Mouse (Mus musculus) cerebellum, postnatal 25 days (tissue): ENCODE results near the gene Nipsnap1.
A peak's percentile ranks its signal among the peaks of the same experiment; 100 is the strongest.

ENCODE experiments used
- DNase-seq, 2 experiments: peaks; one replicate each; pipeline ENCODE4 v3.0.0; 2021; ENCODE audit warnings: mixed read lengths in 2 of 2

The Nipsnap1 gene

DNA sequence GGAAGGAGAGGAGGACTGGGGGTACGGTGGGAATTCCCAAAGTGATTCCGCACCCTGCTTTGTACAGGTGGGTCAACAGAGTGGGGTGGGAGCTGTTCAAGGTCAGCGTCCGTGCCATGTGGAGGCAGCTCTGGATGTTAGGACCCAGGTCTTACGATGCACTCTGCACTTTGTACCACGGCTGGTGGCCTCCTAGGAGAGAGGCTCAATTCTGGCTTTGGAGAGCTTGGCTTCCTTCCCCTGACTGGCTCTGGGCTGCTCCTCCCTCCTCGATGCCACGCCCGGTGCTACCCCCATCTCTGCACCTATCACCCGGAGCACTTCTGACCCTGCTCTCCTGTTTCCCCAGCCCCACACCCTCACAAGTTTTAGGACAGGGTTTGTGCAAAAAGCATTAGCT, 800 bp downstream of the Nipsnap1 start:
- DNase-seq: peak in 1 of 2 experiments; percentile 23

DNA sequence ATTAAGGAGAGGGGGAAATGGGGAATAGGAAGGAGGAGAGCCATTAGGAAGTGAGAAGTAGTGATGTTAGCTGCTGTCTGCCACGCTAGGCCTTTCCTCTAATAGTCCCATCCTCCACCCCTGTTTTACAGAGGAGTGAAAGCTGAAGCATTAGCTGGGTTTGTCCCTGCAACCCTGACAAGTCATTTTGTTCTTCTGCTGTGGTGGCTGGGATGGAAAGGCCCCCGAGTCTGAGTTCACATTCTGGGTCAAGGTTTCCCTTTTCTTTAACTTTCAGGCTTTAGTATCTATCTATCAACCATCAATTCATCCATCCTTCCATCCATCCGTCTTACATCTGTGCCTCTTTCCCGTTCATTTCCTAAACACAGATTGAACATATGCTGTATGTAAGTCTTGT, 7.3 kb downstream of the Nipsnap1 start:
- DNase-seq: no peak

- peak in 1 of 2 experiments; percentile 22 for DNase-seq
Measured at GRCm38 (mm10) chr11:4882892-4883627, 9.3 kb downstream of the Nipsnap1 start.

DNA sequence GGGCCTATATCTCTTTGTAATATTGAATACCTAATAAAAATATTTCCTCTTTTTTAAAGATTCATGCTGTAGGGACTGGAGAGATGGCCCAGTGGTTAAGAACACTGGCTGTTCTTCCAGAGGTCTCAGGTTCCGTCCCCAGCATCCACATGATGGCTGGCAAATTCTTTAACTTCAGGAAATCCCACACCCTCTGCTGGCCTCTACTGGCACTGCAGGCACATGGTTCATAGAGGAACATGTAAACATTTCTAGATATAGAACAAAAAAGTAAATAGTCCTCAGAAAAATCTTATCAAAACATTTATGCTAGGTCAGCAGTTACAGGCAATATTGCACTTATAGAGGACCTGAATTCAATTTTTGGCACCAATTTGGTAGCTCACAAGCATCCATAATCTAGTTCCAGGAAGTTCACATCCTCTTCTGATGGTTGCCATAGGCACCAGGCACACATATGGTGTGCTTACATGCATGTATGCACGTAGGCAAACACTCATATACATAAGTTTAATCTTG, 11.7 kb downstream of the Nipsnap1 start:
- peak; percentile 55 to 76 for DNase-seq

DNA sequence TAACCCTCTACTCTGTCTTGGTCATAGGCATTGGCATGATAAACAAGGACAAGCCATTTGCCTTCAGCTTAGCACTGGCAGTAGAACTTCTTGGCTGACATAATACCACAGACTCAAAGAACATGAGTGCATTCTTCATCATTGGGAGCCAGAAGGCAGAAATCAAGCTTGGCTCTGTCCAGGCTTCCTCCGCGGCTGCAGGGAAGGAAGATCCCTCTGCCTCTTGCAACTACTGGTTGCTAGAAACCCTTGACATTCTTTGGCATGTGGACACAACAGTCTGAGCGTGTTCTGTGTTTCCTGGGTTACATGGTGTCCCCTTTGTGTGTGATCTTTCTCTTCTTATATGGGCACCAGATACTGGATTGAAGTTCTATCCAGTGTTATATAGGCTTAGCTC, 13.2 kb downstream of the Nipsnap1 start:
- no peak for DNase-seq

DNA sequence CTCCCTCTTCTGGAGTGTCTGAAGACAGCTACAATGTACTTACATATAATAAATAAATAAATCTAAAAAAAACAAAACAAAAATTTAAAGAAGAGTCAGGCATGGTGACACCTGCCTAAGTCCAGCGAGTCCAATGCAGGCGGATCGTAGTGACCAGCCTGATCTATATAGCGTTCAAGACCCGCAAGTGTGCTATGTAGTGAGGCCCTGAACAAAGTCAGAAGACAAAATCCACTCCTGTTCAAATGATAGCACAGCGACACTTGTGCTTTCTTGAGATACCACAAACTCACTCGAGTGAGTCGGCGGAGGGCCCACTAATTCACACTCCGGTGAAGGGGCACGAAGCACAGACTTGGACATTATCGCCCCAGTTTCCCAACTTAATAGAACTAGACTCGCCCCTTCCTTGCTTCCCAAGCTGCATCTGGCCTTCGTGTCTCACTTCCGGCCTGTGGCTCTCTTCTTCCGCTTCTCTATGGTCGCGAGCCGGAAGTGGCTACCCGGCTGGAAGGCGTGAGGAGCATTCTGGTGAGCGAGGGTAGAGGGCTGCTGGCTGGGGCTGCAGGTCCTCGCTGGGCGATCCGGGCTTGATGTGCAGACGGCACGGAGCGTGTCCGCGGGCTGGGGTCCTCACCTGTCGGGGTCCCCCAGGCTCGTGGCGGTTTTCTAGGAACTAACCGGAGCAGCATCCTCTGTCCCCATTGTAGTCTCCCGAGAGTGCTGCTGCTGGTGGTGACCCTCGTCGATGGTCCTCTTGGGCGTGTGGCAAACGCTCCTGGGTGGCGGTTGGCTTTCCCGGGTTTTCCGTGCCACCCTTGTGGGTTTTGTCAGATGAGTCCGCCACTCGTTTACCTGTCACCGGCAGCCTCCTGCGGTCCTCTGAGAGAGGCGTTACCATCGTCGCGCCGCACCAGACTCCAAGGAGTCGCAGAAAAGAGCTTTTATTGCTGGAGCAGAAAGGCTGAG, 21.4 kb downstream of the Nipsnap1 start, which contains the start of gene Thoc5:
Gene Thoc5, plus strand, starts transcription at position 473 of the 969 bp plus-strand sequence.
- peak; percentile 84 to 88 for DNase-seq

DNA sequence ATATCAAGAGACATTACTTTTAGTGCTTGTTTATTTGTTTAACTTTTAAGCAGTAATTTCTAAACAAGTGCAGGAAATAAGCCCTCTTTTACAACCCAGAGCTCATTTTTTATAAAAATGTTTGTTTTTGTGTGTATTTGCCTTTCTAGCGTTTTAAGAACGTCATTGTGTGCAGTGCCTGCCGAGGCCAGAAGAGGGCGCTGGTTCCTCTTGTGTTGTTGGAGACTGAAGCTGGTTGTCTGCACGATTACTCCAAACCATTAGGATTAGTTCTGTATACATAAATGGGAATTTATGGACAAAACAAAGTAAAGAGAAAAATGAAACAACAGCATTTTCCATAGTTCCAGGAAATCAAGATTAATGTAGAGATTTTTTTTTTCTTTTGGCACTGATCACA, 26.7 kb downstream of the Nipsnap1 start:
- DNase-seq: peak in 1 of 2 experiments; percentile 37

GRCm38 (mm10) chr11:4901956-4902355, 28.2 kb downstream of the Nipsnap1 start:
- DNase-seq: no peak

GRCm38 (mm10) chr11:4906231-4906630, 32.5 kb downstream of the Nipsnap1 start:
- DNase-seq: no peak

DNA sequence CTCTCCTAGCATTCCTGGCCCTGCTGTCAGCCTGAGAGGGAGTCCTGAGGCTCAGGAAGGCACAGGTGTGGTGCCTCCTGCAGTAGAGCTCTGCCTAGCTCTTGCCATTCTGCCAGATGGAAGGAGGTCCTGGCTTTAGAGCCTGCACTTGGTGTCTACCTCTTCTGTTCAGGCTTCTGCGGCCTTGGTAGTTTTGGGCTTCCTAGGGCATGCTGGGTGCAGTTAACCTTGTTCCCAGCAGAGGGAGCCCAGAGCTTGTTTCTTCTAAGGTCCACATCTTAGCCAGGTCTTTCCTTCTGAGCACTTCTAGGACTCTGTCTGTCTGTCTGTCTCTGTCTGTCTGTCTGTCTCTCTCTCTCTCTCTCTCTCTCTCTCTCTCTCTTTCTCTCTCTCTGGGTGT, 42.3 kb downstream of the Nipsnap1 start:
- DNase-seq: peak; percentile 67 to 80

GRCm38 (mm10) chr11:4921281-4921680, 47.5 kb downstream of the Nipsnap1 start:
- peak; percentile 27 to 45 for DNase-seq

DNA sequence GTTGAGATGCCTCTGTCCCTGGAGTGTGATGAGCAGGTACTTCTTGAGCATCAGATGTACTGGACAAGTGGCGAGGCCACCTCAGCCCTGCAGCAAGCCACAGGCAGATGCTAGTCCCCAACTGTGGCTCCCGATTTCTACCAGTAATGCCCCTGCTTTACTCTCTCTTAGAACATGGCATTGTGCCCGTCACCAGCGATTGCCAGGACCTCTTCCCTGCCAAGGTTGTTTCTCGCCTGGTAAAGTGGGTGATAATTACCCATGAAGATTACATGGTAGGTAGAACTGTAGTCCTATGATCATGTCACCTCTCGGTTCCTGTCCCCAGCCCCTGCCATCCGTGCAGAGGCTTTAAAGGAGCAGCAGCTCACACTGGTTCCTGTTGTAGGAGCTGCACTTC, 48.0 kb downstream of the Nipsnap1 start:
- DNase-seq: peak; percentile 28 to 45

DNA sequence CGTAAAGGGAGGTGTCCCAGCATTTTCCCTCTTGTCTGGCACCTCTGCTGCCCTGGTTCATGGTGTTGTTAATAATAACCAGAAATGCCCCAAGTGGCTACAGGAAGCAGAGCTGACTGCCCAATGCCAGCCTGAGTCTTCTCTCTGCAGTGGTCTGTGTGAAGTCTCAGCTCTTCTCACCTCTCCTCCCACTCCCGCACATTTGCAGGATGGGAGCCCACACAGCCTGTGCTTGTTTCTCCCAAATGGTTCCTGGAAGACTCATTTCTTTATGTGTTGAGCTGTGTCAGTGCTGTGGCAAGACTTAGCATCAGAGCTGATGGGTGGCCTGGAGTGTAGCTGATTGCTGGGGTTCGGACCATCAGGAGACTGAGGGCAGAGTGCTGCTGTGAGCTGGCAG, 53.5 kb downstream of the Nipsnap1 start:
- DNase-seq: no peak

- DNase-seq: peak; percentile 23 to 56
Measured at GRCm38 (mm10) chr11:4931009-4931601, 57.4 kb downstream of the Nipsnap1 start.

GRCm38 (mm10) chr11:4936243-4936642, 62.5 kb downstream of the Nipsnap1 start:
- no peak for DNase-seq
